Mouse (Mus musculus): ENCODE results near the gene Tnfrsf14. TPM values are rescaled to one million over a fixed set of nuclear protein-coding genes. Genes with fewer than 3 reads are reported as not detected.
A peak's percentile ranks its signal among the peaks of the same experiment; 100 is the strongest.

Gene Tnfrsf14
- polyA plus RNA-seq, 1 experiment: 232 TPM

DNA sequence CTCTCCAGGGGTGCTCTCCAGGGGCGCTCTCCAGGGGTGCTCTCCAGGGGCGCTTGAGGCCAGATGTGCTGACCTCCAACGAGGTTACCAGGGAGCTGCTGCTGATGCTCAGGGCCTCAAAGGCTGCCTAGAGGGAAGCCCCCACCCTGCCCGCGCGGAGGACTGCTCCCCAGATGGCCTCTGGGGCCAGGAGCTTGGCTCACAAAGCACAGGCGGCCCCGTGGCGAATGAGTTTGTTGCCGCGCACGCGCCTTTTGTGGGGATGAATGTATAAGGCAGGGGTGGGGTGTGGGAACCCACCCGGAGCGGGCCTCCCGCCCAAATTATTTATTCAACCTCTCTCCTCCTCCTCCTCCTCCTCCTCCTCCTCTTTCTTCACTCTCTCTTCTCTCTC, 21.2 kb upstream of the Tnfrsf14 start:
- no peak overlapping the region for H3K27ac ChIP-seq (ENCODE audit: insufficient read depth, low read length)
- no peaks in the 10 kb centered on the region; the same call in 1 of the 2 replicates for H3K4me1 ChIP-seq (ENCODE audit: control insufficient read depth, insufficient read depth, insufficient read length)
- DNase-seq (ENCODE audit: low read depth in 1 of 2, low spot score in 2 of 2): no peak
- TF ChIP-seq POLR2A (IDR thresholded peaks at IDR 0.05; ENCODE audit: low read depth, low read length) (no peak), CTCF (IDR thresholded peaks at IDR 0.05; ENCODE audit: extremely low read depth, insufficient read depth, insufficient read length, insufficient replicate concordance) (no peak)
- H3K4me3 ChIP-seq (ENCODE audit: extremely low read depth, insufficient read depth, insufficient read length): no peak overlapping the region
- WGBS: 19% methylated on average over 16 of the region's 16 CpGs
- no peaks in the 10 kb centered on the region for H3K36me3 ChIP-seq (ENCODE audit: control insufficient read depth, insufficient read depth, low read length)
- peaks cover 15% of the 10 kb centered on the region; the same call in 1 of the 2 replicates for H3K27me3 ChIP-seq (ENCODE audit: control insufficient read depth, insufficient read depth, low read length)

DNA sequence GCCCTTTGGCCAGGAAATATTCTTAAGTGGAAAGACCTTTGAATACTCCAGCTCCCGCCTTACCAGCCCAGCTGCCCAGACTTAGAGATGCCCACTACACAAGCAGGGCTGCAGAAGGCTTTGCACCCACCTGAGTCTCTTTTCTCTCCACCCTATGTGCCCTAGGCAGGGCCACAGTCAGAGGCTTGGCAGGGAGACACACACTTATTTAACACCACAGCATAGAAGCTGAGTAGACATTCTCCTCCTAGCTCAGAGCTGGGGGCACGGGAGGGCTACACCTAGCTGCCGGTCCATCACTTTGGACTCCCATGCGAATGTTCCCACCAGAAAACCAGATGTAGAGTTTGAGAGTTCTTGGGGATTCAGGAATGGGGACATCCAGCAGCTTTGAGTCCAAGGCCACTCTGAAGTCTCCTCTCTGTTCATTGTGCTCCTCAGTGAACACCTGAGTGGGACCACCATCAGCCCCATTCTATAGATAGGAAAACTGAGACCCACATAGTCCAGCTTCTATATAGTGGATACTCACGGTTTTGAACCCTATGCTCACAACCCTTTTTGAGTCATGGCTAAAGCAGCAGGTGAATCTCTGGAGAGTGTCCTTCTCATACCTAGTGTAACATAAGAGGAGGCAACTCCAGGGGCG, 20.7 kb upstream of the Tnfrsf14 start:
- Histone ChIP-seq H3K27me3 (ENCODE audit: control insufficient read depth, insufficient read depth, low read length) (peaks cover 15% of the 10 kb centered on the region; the same call in 1 of the 2 replicates), H3K4me3 (ENCODE audit: extremely low read depth, insufficient read depth, insufficient read length) (no peak overlapping the region), H3K4me1 (ENCODE audit: control insufficient read depth, insufficient read depth, insufficient read length) (no peaks in the 10 kb centered on the region; the same call in 1 of the 2 replicates), H3K36me3 (ENCODE audit: control insufficient read depth, insufficient read depth, low read length) (no peaks in the 10 kb centered on the region), H3K27ac (ENCODE audit: insufficient read depth, low read length) (no peak overlapping the region)
- 69% methylated on average over 6 of the region's 6 CpGs for WGBS
- no peak for TF ChIP-seq CTCF (IDR thresholded peaks at IDR 0.05; ENCODE audit: extremely low read depth, insufficient read depth, insufficient read length, insufficient replicate concordance)
- no peak for TF ChIP-seq POLR2A (IDR thresholded peaks at IDR 0.05; ENCODE audit: low read depth, low read length)
- no peak for DNase-seq (ENCODE audit: low read depth in 1 of 2, low spot score in 2 of 2)

- H3K4me1 ChIP-seq (ENCODE audit: control insufficient read depth, insufficient read depth, insufficient read length): peaks cover 5% of the 10 kb centered on the region; the same call in 1 of the 2 replicates
- H3K27me3 ChIP-seq (ENCODE audit: control insufficient read depth, insufficient read depth, low read length): peaks cover 15% of the 10 kb centered on the region; the same call in 1 of the 2 replicates
- TF ChIP-seq CTCF (IDR thresholded peaks at IDR 0.05; ENCODE audit: extremely low read depth, insufficient read depth, insufficient read length, insufficient replicate concordance): no peak
- TF ChIP-seq POLR2A (IDR thresholded peaks at IDR 0.05; ENCODE audit: low read depth, low read length): no peak
- no peak for DNase-seq (ENCODE audit: low read depth in 1 of 2, low spot score in 2 of 2)
- 51% methylated on average over 14 of the region's 14 CpGs for WGBS
- no peak overlapping the region for H3K27ac ChIP-seq (ENCODE audit: insufficient read depth, low read length)
- no peaks in the 10 kb centered on the region for H3K36me3 ChIP-seq (ENCODE audit: control insufficient read depth, insufficient read depth, low read length)
- H3K4me3 ChIP-seq (ENCODE audit: extremely low read depth, insufficient read depth, insufficient read length): no peak overlapping the region
These were observed 19.9 kb upstream of the Tnfrsf14 start for GRCm38 (mm10) chr4:154948066-154948939.

DNA sequence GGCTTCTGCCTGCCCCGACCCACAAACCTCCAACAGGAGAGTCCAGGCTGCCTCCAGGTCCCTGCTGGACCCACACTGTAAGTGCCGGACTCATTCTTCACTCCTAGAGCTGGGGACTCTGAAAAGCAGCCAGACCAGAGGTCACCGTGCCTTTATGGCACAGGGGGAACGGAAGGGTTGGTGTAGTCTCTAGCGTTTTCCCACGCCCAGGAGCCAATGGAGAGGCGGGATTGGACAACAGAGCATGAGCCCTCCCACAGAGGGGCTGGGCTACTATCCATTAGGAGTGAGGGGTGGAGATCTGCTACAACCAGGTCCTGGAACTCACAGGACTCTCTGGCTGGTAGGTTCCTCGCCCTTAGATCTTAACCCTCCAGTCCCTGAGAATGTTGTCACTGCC, 18.0 kb upstream of the Tnfrsf14 start:
- 39% methylated on average over 8 of the region's 8 CpGs for WGBS
- H3K4me3 ChIP-seq (ENCODE audit: extremely low read depth, insufficient read depth, insufficient read length): no peak overlapping the region

DNA sequence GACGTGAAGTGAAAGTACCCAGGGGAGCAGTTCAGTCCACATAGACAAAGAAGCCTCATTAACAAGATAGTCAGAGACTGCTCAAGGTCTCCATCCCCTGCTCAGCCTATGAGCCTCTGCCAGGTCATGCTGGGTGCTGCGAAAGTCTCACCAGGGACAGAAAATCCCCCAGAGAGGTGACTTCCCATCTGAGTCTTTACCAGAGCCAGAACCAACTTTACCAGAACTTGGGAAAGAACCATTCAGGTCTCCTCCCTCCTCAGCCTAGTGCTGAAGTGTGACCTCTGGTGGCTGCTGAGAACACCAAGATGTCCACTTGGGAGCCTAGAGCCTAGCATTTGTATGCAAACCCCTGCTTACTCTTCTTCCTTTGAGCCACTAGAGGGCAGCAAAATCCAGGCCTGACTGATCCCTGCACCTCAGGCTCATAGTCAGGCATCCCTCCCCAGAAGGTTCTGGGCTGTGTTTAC, 15.8 kb upstream of the Tnfrsf14 start:
- Histone ChIP-seq H3K27ac (ENCODE audit: insufficient read depth, low read length) (peak overlapping the region; percentile 53), H3K4me3 (ENCODE audit: extremely low read depth, insufficient read depth, insufficient read length) (no peak overlapping the region), H3K36me3 (ENCODE audit: control insufficient read depth, insufficient read depth, low read length) (no peaks in the 10 kb centered on the region), H3K27me3 (ENCODE audit: control insufficient read depth, insufficient read depth, low read length) (peaks cover 5% of the 10 kb centered on the region; the same call in 1 of the 2 replicates), H3K4me1 (ENCODE audit: control insufficient read depth, insufficient read depth, insufficient read length) (peaks cover 12% of the 10 kb centered on the region; the same call in 1 of the 2 replicates)
- peak; percentile 81 to 85 for DNase-seq (ENCODE audit: low read depth in 1 of 2, low spot score in 2 of 2)
- WGBS: 9% methylated on average over 2 of the region's 2 CpGs
- TF ChIP-seq POLR2A (IDR thresholded peaks at IDR 0.05; ENCODE audit: low read depth, low read length) (no peak), CTCF (IDR thresholded peaks at IDR 0.05; ENCODE audit: extremely low read depth, insufficient read depth, insufficient read length, insufficient replicate concordance) (peak; percentile 85; the same call in 1 of the 2 replicates)

More for the DNA sequence above, 18.0 kb upstream of the Tnfrsf14 start:
- no peaks in the 10 kb centered on the region for H3K36me3 ChIP-seq (ENCODE audit: control insufficient read depth, insufficient read depth, low read length)
- H3K4me1 ChIP-seq (ENCODE audit: control insufficient read depth, insufficient read depth, insufficient read length): peaks cover 8% of the 10 kb centered on the region; the same call in 1 of the 2 replicates
- H3K27ac ChIP-seq (ENCODE audit: insufficient read depth, low read length): no peak overlapping the region
- peaks cover 9% of the 10 kb centered on the region; the same call in 1 of the 2 replicates for H3K27me3 ChIP-seq (ENCODE audit: control insufficient read depth, insufficient read depth, low read length)
- TF ChIP-seq CTCF (IDR thresholded peaks at IDR 0.05; ENCODE audit: extremely low read depth, insufficient read depth, insufficient read length, insufficient replicate concordance) (no peak), POLR2A (IDR thresholded peaks at IDR 0.05; ENCODE audit: low read depth, low read length) (no peak)
- no peak for DNase-seq (ENCODE audit: low read depth in 1 of 2, low spot score in 2 of 2)

GRCm38 (mm10) chr4:154943323-154944039, 15.1 kb upstream of the Tnfrsf14 start:
- no peak for TF ChIP-seq POLR2A (IDR thresholded peaks at IDR 0.05; ENCODE audit: low read depth, low read length)
- TF ChIP-seq CTCF (IDR thresholded peaks at IDR 0.05; ENCODE audit: extremely low read depth, insufficient read depth, insufficient read length, insufficient replicate concordance): no peak
- no peaks in the 10 kb centered on the region for H3K36me3 ChIP-seq (ENCODE audit: control insufficient read depth, insufficient read depth, low read length)
- H3K27ac ChIP-seq (ENCODE audit: insufficient read depth, low read length): peak overlapping the region; percentile 53
- 87% methylated on average over 6 of the region's 6 CpGs for WGBS
- peaks cover 12% of the 10 kb centered on the region; the same call in 1 of the 2 replicates for H3K4me1 ChIP-seq (ENCODE audit: control insufficient read depth, insufficient read depth, insufficient read length)
- no peak overlapping the region for H3K4me3 ChIP-seq (ENCODE audit: extremely low read depth, insufficient read depth, insufficient read length)
- H3K27me3 ChIP-seq (ENCODE audit: control insufficient read depth, insufficient read depth, low read length): peaks cover 1% of the 10 kb centered on the region; the same call in 1 of the 2 replicates
- no peak for DNase-seq (ENCODE audit: low read depth in 1 of 2, low spot score in 2 of 2)

Measured in spleen, adult 2 months (tissue).